Mouse (Mus musculus) lung, embryonic 16.5 days (tissue): ENCODE measurements around the gene Dtnb. TPM values are rescaled to one million over a fixed set of nuclear protein-coding genes. Genes with fewer than 3 reads are reported as not detected.

ENCODE experiments used
- ATAC-seq: fragments of 200-750 bp; cut with Nextera tagmentation; 2 replicates; pipeline ENCODE4 v1.8.0; 2017; ENCODE audit warnings: low read depth, mild to moderate bottlenecking, moderate library complexity
- H3K27ac ChIP-seq: fragments of 300-500 bp; sonication (generic); 2 replicates; pipeline ENCODE4 v1.5.1; 2014; ENCODE audit warnings: mild to moderate bottlenecking, control low read depth, low read length
- H3K27me3 ChIP-seq: fragments of 300-500 bp; sonication (generic); 2 replicates; pipeline ENCODE4 v1.6.1; 2014; ENCODE audit warnings: low read depth, low read length, mixed read lengths; ENCODE audit not compliant: control insufficient read depth, insufficient read depth
- H3K36me3 ChIP-seq: fragments of 300-500 bp; sonication (generic); 2 replicates; pipeline ENCODE4 v1.6.1; 2014; ENCODE audit warnings: low read length; ENCODE audit not compliant: control insufficient read depth, insufficient read depth
- H3K4me1 ChIP-seq: fragments of 300-500 bp; sonication (generic); replicated peaks from 2 replicates; pipeline ENCODE4 v1.6.1; 2014; ENCODE audit warnings: low read length, mixed read lengths; ENCODE audit not compliant: control insufficient read depth, insufficient read depth
- H3K4me2 ChIP-seq: fragments of 300-500 bp; sonication (generic); 2 replicates; pipeline ENCODE4 v1.6.1; 2014; ENCODE audit warnings: low read depth, low read length, control low read depth
- H3K4me3 ChIP-seq: fragments of 300-500 bp; sonication (generic); 2 replicates; pipeline ENCODE4 v1.5.1; 2014; ENCODE audit warnings: mild to moderate bottlenecking, low read length, control low read depth
- H3K9ac ChIP-seq: fragments of 300-500 bp; sonication (generic); 2 replicates; pipeline ENCODE4 v1.6.1; 2014; ENCODE audit warnings: low read length, control low read depth
- H3K9me3 ChIP-seq: fragments of 300-500 bp; sonication (generic); 2 replicates; pipeline ENCODE4 v1.6.1; 2016; ENCODE audit warnings: low read length; ENCODE audit not compliant: control insufficient read depth
- WGBS: fragments of 180-500 bp; shearing (Covaris S2); extraction: QIAGEN DNeasy Blood & Tissue Kit; methylation state at CpG from one replicate; pipeline ENCODE4 v1.1.7; 2014; 5-methylcytosine and 5-hydroxymethylcytosine counted together
- microRNA-seq: library from miRNA; unstranded; fragments of <30 nt; microRNA quantifications from one replicate; pipeline ENCODE4, GENCODE M21; 2016
- polyA plus RNA-seq: library from polyadenylated mRNA; unstranded; fragments of >200 nt; fragmentation: Nextera tagmentation; extraction: Ambion mirVana; gene quantifications from 2 replicates; pipeline ENCODE4 v1.2.1, GENCODE M21; 2015

Dtnb gene
- polyA plus RNA-seq, 1 experiment from 2014 or later, result 28.2 TPM

DNA sequence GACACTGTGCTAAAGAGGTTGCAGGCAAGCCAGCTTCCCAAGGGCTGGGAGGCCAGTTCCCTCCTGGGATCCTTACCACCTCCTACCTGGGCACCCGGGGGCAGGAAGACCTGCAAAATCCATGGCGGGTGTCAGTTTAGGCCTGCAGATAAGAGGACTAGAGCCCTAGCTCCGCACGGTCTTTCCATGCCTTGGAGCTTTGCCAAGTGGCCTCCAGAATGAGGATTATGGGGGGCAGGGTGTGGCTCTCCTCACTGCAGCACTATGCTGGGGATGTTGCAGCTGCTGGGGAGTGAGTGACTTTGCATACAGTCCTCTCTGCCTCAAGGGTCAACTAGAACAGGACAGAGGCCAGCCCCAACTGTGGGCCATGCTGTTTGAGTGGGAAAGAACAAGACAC is 247.7 kb downstream of the Dtnb start:
- Histone ChIP-seq H3K9me3 (no peaks in the 10 kb centered on the region), H3K4me3 (no peak overlapping the region), H3K9ac (no peak overlapping the region), H3K4me2 (no peak overlapping the region), H3K36me3 (no peaks in the 10 kb centered on the region), H3K27me3 (no peaks in the 10 kb centered on the region), H3K27ac (no peak overlapping the region), H3K4me1 (peaks cover 36% of the 10 kb centered on the region)
- WGBS, result 22% methylated on average over 4 of the region's 4 CpGs
- 0 out of 2 replicates have a peak, but pooled peaks have one; percentile 12 for ATAC-seq

DNA sequence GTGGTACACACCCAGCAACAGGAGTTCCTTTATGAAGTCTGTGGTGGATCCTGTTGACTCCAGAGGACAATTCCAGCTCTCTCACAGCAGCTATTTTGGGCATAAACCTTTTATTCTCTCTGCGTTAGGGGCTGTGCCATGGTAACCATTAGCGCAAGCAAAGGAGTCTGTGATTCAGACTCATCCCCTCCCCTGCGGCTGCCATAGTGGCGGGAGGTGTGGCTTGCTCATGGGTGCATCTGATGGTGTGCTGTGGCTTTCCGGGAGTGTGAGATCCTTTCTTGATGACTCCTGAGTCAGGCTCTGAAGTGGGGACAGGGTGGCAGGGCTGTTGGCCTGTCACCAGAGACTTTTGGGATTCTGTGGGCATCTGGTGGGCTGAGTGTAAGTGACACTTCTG is 251.2 kb downstream of the Dtnb start:
- H3K9ac ChIP-seq, result no peak overlapping the region
- no peak overlapping the region for H3K27ac ChIP-seq
- no peak overlapping the region for H3K4me3 ChIP-seq
- no peaks in the 10 kb centered on the region for H3K9me3 ChIP-seq
- H3K4me2 ChIP-seq, result no peak overlapping the region
- no peak for ATAC-seq
- H3K36me3 ChIP-seq, result no peaks in the 10 kb centered on the region
- 71% methylated on average over 5 of the region's 5 CpGs for WGBS
- no peaks in the 10 kb centered on the region for H3K27me3 ChIP-seq
- H3K4me1 ChIP-seq, result peaks cover 31% of the 10 kb centered on the region

DNA sequence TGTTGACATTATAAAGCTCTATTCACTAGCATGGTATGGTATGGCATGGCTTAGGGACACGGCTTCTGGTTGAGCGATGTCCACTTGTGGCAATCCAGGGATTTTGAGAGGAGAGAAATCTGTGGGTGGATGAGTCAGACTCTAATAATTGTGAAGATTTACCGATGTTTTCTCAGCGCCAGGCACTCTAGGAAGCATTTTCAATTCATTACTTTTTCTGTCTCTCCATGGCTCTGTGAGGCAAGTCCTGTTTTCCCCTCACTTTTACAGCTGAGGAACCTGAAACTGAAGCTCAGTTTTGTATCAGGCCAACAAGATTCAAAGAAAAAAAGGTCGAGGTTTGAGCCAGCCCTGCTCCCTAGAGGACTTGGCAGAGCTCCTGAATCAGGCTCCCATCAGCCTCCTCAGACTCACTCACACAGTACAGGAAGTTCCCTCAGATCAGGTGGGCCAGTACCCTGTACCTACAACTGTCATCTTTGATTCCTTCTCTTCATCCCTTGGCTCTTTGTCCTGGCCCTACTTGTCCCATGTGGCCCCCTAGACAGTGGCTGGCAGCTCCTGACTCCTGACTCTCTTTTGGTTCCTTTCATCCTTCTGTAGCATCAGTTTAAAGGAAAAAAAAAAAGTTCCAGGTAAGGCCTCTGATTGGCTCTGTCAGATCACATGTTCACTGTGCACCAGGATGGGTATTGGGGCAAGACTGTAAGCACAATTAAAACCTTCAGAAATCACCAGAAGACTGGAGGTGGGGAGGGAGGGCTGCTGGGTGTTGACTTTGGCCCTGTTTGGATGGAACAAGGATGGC is 252.9 kb downstream of the Dtnb start:
- Histone ChIP-seq H3K4me1 (peaks cover 21% of the 10 kb centered on the region), H3K27ac (no peak overlapping the region), H3K9ac (no peak overlapping the region), H3K27me3 (no peaks in the 10 kb centered on the region), H3K36me3 (no peaks in the 10 kb centered on the region), H3K4me2 (no peak overlapping the region), H3K4me3 (no peak overlapping the region), H3K9me3 (no peaks in the 10 kb centered on the region)
- no peak; the same call in 1 of the 2 replicates for ATAC-seq
- WGBS, result 62% methylated on average over 5 of the region's 5 CpGs

DNA sequence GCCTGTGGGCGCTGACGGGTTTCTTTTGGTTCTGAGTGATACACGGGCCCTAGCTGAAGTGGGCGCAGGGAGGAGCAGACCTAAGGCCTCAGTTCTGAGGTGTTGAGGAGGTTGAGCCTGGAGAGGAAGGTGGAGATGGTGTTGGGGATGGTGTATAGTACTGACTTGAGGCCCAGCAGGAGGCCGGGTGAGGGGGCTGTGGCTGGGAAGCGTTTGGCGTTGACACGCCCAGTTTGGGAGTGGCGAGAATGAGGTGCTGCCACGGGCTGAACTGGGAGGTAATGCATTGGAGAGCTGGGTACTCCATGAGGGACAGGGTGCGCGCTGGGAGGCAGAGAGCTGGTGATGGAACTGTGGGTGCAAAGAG is 253.5 kb downstream of the Dtnb start:
- no peak overlapping the region; the same call in 1 of the 2 replicates for H3K9ac ChIP-seq
- peak; percentile 38; the same call in 1 of the 2 replicates for ATAC-seq
- peaks cover 21% of the 10 kb centered on the region for H3K4me1 ChIP-seq
- no peak overlapping the region for H3K4me3 ChIP-seq
- H3K27ac ChIP-seq, result no peak overlapping the region; the same call in 1 of the 2 replicates
- no peaks in the 10 kb centered on the region for H3K9me3 ChIP-seq
- no peaks in the 10 kb centered on the region for H3K36me3 ChIP-seq
- no peak overlapping the region for H3K4me2 ChIP-seq
- no peaks in the 10 kb centered on the region for H3K27me3 ChIP-seq
- 40% methylated on average over 12 of the region's 12 CpGs for WGBS

DNA sequence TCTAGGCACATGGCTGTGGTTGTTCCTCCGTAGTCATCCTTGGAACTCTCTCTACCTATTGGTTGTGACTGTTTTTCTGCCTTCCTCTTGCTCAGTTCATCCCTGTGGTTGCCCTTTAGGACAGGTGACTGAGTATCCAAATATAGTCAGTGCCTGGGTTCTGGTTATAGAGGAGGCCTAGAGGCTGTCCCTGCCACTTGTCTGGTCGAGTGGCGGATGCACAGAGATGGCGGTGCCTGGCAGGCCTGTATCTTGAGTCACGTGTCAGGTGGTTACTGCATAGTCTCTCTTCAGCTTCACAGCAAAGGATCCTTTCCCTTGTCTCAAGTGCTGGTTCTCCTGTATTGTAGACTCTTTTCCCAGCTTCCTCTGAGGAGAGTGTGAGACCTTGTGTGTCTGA is 255.6 kb downstream of the Dtnb start:
- H3K27ac ChIP-seq, result no peak overlapping the region
- ATAC-seq, result no peak

More for the DNA sequence above, 255.6 kb downstream of the Dtnb start:
- Histone ChIP-seq H3K4me3 (no peak overlapping the region), H3K9me3 (no peaks in the 10 kb centered on the region), H3K4me2 (no peak overlapping the region), H3K4me1 (peaks cover 39% of the 10 kb centered on the region), H3K9ac (no peak overlapping the region), H3K27me3 (no peaks in the 10 kb centered on the region), H3K36me3 (no peaks in the 10 kb centered on the region)
- 83% methylated on average over 5 of the region's 5 CpGs for WGBS

Small RNA genes lying within 50 kb of the gene (microRNA-seq; reads per million reads assigned to microRNA genes)
- not detected for gene Gm26050

Other genes with a start within 250 kb of the Dtnb start
- 11.6 and 12.8 TPM in 2 replicates for gene Kif3c, start 207.2 kb upstream of the Dtnb start, polyA plus RNA-seq
- gene Asxl2, start 145.5 kb upstream of the Dtnb start, polyA plus RNA-seq, result 17.3 and 19.4 TPM in 2 replicates
- gene Dnmt3a, start 233.6 kb downstream of the Dtnb start, polyA plus RNA-seq, result 64.2 and 77.3 TPM in 2 replicates